Comparison of ENCODE assay signal across 8 mouse cellular contexts in the genomic region with DNA sequence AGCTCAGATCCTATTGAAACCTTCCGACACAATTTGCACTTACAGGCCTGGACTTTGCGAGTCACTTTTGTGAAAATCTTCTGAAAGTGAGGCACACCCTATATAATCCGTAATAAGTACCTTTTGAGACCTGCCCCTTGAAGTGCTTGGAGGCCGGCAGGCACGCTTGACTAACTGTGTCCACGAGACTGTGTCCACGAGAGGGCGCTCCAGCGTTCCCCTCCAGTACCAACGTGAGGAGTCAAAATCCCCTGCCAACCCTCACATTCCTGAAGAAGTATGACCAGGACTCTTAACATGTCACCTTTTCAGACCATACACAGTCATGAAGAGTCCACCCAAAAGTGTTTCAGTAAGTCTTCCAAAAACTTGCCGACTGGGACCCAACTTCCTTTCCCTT. TPM values are rescaled to one million over a fixed set of nuclear protein-coding genes. Genes with fewer than 3 reads are reported as not detected.
DNase-seq lines count a peak whose midpoint lies in the region; ATAC-seq and TF ChIP-seq lines count a peak whose summit lies in the region.

No protein-coding gene starts in this region.

- intact Hi-C loops in gastrocnemius, postnatal 14 days (cut with DNase I; ENCODE audit: low total_unique reads): no loop called here

- peak overlapping the region; percentile 48; the same call in 1 of the 2 replicates for H3K4me3 ChIP-seq in cortical plate, adult 2 months (ENCODE audit: insufficient read depth, low read length)

- no peak for TF ChIP-seq POLR2A in cortical plate, adult 2 months (IDR thresholded peaks at IDR 0.05; ENCODE audit: extremely low read depth, insufficient read depth, low read length)

- ATAC-seq in megakaryocyte-erythroid progenitor cell, adult 5-6 weeks (replicated peaks; ENCODE audit: low FRiP score, low TSS enrichment, poor library complexity, severe bottlenecking): peak; percentile 76

- peak; percentile 84 to 93 for DNase-seq in adrenal gland, adult (ENCODE audit: inconsistent age in 2 of 2, low spot score in 1 of 2)
- peak; percentile 85 for DNase-seq in gastrocnemius, postnatal 14 days
- DNase-seq in hindlimb bud, embryonic 11.5 days (ENCODE audit: extremely low spot score, low read depth, low spot score): peak; percentile 89
- peak; percentile 92 to 97 for DNase-seq in left cerebral cortex, adult 18-20 months (ENCODE audit: low spot score in 2 of 2)
- peak; percentile 82 for DNase-seq in right cerebral cortex, postnatal 25 days
- peak; percentile 52 for DNase-seq in yolk sac, embryonic 10.5 days (ENCODE audit: low spot score)

- TF ChIP-seq CTCF in cortical plate, adult 2 months (IDR thresholded peaks at IDR 0.05; ENCODE audit: extremely low read depth, insufficient read depth, low read length): peak; percentile 84

- no peaks in the 10 kb centered on the region; the same call in 1 of the 2 replicates for H3K4me1 ChIP-seq in cortical plate, adult 2 months (ENCODE audit: control insufficient read depth, insufficient read depth, low read length)

- no peak overlapping the region for H3K27ac ChIP-seq in cortical plate, adult 2 months (ENCODE audit: insufficient read depth, low read length)

RNA-seq across cellular contexts. Expression of a gene that starts 1.6 kb away (rescaled TPM):
- polyA plus RNA-seq in cortical plate, adult 2 months (2012; rRNA removed): 46.6 and 47.8 TPM in 2 replicates
- total RNA-seq in gastrocnemius, postnatal 14 days (2021): 1 to 10 TPM; 7.6 to 9.2 TPM
- total RNA-seq in left cerebral cortex, adult 18-20 months (2021): 100 to 1,000 TPM; 109 to 122 TPM
- total RNA-seq in megakaryocyte-erythroid progenitor cell, adult 5-6 weeks (2014; fragmentation: Nextera tagmentation): not detected in 2 replicates
- not detected in 2 replicates for total RNA-seq in megakaryocyte-erythroid progenitor cell, adult 5-6 weeks (2017)

Comparison
In these comparisons a context has a peak if more than half of its experiments do, and no peak if none do; other contexts are left out.
1. RNA of a gene that starts 1.6 kb away (total RNA-seq): 109 to 122 TPM in left cerebral cortex, adult 18-20 months; 7.6 to 9.2 TPM in gastrocnemius, postnatal 14 days and not detected in megakaryocyte-erythroid progenitor cell, adult 5-6 weeks; every median in the first group is over 10 times any median in the second.
2. Peak in every context shown above with its lines, with median percentiles within 50 percentile points of each other: DNase-seq.